Mouse (Mus musculus): Measurements from ENCODE around the gene Fosl1. TPM values are rescaled to one million over a fixed set of nuclear protein-coding genes. Genes with fewer than 3 reads are reported as not detected.
"Not testable (repeated sequence)": the region's sequence is repeated elsewhere in the genome, so short reads cannot be mapped to it uniquely, and the experiment has no call there.

The Fosl1 gene
- total RNA-seq, 2 experiments from 2014 or later = not detected

- intact Hi-C loops (cut with DNase I; ENCODE audit: low total_unique reads) = not testable (repeated sequence)
Observed at GRCm38 (mm10) chr19:5493301-5493721, 46.0 kb downstream of the Fosl1 start.

DNA sequence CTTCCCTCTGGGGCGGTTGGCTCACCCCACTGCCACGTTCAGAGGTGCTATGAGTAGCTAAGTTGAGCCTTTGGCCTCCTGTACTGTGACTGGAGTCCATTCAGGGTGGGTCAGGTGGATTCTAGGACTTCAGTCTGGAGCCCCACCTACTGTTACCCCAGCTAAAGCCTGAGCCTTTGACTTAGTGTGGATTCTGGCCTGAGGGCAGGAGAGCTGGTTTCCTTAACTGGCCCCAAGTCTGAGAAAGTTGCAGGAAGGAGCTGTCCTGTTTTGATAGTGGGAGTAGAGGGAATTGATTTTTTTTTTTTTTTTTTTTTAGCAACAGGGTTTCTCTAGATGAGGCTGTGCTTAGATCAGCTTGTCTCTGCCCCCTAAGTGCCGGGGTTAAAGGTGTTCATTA, 47.0 kb downstream of the Fosl1 start:
- no peak for DNase-seq
- intact Hi-C loops (cut with DNase I; ENCODE audit: low total_unique reads) = no loop called here

More at GRCm38 (mm10) chr19:5493301-5493721, 46.0 kb downstream of the Fosl1 start:
- not testable (repeated sequence) for DNase-seq

DNA sequence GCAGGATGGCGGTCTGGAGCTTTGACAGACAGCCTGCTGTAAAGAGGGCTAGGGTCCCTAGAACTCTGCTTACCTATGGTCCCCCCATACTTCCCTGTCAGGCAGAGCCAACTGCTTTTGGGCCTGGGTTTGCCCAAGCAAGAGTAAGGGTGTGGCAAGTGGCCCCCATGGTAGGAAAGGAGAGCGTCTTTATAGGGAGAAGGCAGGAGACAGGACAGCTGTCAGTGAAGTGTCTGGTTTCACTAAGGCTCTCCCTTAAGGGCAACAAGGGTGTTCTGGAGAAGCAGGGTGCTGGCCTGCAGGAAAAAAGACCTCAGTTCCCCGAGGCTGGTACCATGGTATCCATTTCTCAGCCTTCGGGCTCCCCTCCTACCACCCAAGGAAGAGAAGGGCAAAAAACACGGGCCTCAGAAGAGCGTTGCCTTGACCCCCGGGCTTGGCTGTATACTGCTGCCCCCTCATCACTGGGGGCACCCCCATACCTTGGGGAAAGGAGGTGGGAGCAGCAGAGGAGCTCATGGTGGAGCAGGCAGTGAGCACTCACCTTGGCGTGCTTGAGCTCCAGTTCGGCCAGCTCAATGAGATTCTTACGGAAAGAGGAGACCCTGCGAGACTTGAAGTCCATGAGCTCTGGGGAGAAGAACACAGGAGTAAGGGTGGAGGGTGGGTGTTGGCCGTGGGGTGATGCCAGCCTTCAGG, 48.2 kb downstream of the Fosl1 start:
- intact Hi-C loops (cut with DNase I; ENCODE audit: low total_unique reads) = no loop called here
- DNase-seq = no peak

DNA sequence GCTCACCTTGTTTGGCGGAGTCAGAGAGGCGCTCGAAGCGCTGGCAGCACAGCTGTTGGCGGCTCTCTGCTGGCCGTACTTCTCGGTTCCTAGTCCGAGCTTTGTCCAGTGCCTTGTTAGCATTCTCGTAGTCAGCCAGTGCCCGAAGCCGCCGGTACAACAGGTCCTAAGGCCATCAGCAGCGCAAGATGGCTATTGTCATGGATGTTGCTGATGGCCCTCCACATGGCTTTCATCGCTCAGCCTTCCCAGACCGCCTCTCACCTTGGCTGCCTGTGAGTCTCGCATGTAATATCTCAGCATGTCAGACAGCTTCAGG, 48.7 kb downstream of the Fosl1 start:
- intact Hi-C loops (cut with DNase I; ENCODE audit: low total_unique reads) = no loop called here
- no peak for DNase-seq

DNA sequence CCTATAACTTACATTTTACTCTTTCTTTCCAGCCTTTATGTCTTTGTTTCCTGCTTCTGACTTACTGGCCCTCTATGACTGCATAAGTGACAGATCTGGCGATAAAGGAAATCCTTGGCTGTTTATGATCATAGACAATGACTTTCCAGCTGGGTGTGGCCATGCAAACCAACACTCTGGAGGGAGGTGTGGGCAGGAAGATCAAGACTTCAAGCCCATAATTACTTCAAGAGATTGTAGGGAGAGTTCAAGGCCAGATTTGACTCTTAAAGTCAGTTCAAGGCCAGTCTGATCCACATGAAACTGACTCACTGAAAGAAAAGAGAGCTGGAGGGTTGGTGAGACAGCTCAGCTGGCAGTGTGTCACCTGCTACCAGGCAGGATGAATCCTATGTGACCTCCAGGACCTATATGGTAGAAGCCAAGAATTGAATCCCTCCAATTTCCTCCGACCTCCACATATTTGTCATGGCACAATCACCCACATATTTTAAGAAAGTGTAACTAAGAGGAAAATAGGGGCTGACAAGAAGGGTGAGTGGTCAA, 53.1 kb downstream of the Fosl1 start:
- intact Hi-C loops (cut with DNase I; ENCODE audit: low total_unique reads) = no loop called here
- no peak for DNase-seq

DNA sequence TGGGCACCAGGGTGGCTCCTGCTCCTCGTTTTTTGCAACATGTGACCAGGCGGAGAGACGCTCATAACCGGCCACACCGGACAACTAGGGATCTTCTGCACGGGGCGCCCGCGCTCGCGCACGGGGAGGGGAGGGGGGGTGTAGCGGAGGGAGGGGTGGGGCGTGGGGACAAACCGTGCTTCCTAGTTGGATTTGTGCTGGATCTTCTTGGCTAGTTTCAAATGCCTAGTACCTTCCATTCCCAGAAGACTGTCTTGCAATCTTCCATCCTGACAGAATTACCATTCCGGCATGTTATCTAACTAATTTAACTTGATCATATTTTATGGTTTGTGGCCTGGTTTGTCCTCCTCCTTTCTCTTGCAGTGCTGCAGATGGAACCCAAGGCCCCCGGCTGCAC, 56.3 kb downstream of the Fosl1 start, which contains the start of gene 1700020D05Rik:
Gene 1700020D05Rik (minus strand): TSS at position 101 of the 400 bp plus-strand sequence.
- no peak for DNase-seq
- intact Hi-C loops (cut with DNase I; ENCODE audit: low total_unique reads) = no loop called here

Other genes starting within 250 kb of the Fosl1 start
- 1 to 10 TPM; 6.7 to 7.7 TPM for gene Pacs1, start 174.4 kb upstream of the Fosl1 start, total RNA-seq (2021)
- gene Sf3b2, start 152.1 kb upstream of the Fosl1 start, total RNA-seq (2021) = 10 to 100 TPM; 72.1 to 72.6 TPM
- under 1 TPM in 1 of 2 experiments, not detected in 1; 0.16 TPM for gene Gal3st3, start 149.2 kb upstream of the Fosl1 start, total RNA-seq (2021)
- not detected for gene Catsper1, start 111.8 kb upstream of the Fosl1 start, total RNA-seq (2021)
- gene Cst6, start 98.0 kb upstream of the Fosl1 start, total RNA-seq (2021) = 1 to 10 TPM; 7.1 to 7.4 TPM
- 10 to 100 TPM; 11.4 to 13.1 TPM for gene Eif1ad, start 80.8 kb upstream of the Fosl1 start, total RNA-seq (2021)
- 100 to 1,000 TPM; 123 to 126 TPM for gene Banf1, start 80.4 kb upstream of the Fosl1 start, total RNA-seq (2021)
- 10 to 100 TPM; 28.0 to 39.0 TPM for gene Sart1, start 58.8 kb upstream of the Fosl1 start, total RNA-seq (2021)
- under 1 TPM; 0.58 to 0.70 TPM for gene Tsga10ip, start 45.0 kb upstream of the Fosl1 start, total RNA-seq (2021)
- 100 to 1,000 TPM; 550 to 558 TPM for gene Drap1, start 22.6 kb upstream of the Fosl1 start, total RNA-seq (2021)
- 10 to 100 TPM; 45.1 to 48.4 TPM for gene AI837181, start 22.4 kb upstream of the Fosl1 start, total RNA-seq (2021)
- gene Ccdc85b, start 10.3 kb downstream of the Fosl1 start, total RNA-seq (2021) = 1 to 10 TPM; 6.4 to 7.2 TPM
- 10 to 100 TPM; 42.0 to 44.8 TPM for gene Fibp, start 13.1 kb downstream of the Fosl1 start, total RNA-seq (2021)
- not detected for gene Ctsw, start 21.0 kb downstream of the Fosl1 start, total RNA-seq (2021)
- 10 to 100 TPM; 14.8 to 21.3 TPM for gene Efemp2, start 26.4 kb downstream of the Fosl1 start, total RNA-seq (2021)
- gene Mus81, start 40.9 kb downstream of the Fosl1 start, total RNA-seq (2021) = 10 to 100 TPM; 23.5 to 27.0 TPM
- 100 to 1,000 TPM; 172 to 240 TPM for gene Cfl1, start 42.9 kb downstream of the Fosl1 start, total RNA-seq (2021)
- under 1 TPM; 0.41 to 0.82 TPM for gene 1700020D05Rik, start 56.2 kb downstream of the Fosl1 start, total RNA-seq (2021)
- gene Snx32, start 63.0 kb downstream of the Fosl1 start, total RNA-seq (2021) = 1 to 10 TPM; 5.7 to 6.5 TPM
- not detected for gene Ovol1, start 113.1 kb downstream of the Fosl1 start, total RNA-seq (2021)
- gene Ap5b1, start 120.5 kb downstream of the Fosl1 start, total RNA-seq (2021) = 1 to 10 TPM; 1.8 to 2.4 TPM
- 10 to 100 TPM; 39.1 to 46.1 TPM for gene Rnaseh2c, start 154.3 kb downstream of the Fosl1 start, total RNA-seq (2021)
- gene Kat5, start 162.7 kb downstream of the Fosl1 start, total RNA-seq (2021) = 10 to 100 TPM; 22.0 to 25.9 TPM
- 10 to 100 TPM; 17.1 to 21.9 TPM for gene Rela, start 189.9 kb downstream of the Fosl1 start, total RNA-seq (2021)
- gene Sipa1, start 216.2 kb downstream of the Fosl1 start, total RNA-seq (2021) = 10 to 100 TPM; 19.3 to 22.4 TPM
- gene Map3k11, start 241.2 kb downstream of the Fosl1 start, total RNA-seq (2021) = 10 to 100 TPM; 16.7 TPM
- gene Pcnx3, start 241.4 kb downstream of the Fosl1 start, total RNA-seq (2021) = 10 to 100 TPM; 15.3 to 17.6 TPM